Mouse (Mus musculus) kidney, adult 8-10 months (tissue): ENCODE measurements around the gene Mrps6.

Experiments used
- DNase-seq, 2 experiments: peaks; one replicate each; pipeline ENCODE4 v3.0.0; 2022

Gene Mrps6

DNA sequence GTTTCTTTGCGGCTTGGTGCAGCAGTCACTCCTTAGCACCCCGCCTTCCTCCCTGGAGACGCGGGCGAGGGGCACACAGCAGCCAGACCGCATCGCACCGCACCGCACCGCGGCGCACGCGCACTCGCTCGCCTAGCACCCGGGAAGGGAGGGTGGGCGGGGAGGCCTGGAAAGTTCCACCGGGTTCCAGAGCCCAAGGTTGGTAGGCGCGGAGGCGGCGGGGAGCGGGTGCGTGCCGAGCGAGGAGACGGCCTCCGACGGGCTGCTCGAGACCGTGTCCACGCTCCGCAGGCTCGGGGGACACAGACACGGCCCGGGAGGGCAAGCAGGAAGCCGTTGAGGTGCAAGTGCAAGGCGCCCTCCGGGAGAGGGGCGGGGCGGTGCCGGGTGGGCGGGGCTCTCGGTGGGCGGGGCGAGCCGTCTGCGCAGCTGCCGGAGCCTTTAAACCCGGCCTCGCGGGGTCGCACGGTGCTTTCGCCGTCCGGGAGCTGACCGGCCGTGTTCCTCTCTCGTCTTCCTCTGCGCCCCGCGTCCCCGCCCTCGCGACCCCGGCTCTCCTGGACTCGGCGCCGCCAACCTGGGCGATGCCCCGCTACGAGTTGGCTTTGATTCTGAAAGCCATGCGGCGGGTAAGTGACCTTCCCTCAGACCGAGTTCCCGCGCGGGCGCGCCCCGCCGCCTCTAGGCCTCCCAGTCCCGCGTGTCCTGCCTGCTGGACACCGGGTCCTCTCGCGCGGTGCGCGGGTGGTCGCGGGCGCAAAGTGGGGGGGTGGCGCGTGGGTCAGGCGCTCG is at the start of gene Mrps6, which contains the start of the genes Gm49711 and Slc5a3:
Gene Mrps6 (plus strand): TSS at position 419 of the 792 bp plus-strand sequence.
Gene Gm49711 (plus strand): TSS at position 465 of the 792 bp plus-strand sequence.
Gene Slc5a3 (plus strand): TSS at position 471 of the 792 bp plus-strand sequence.
- peak; percentile 82 to 88 for DNase-seq

- no peak for DNase-seq
Measured at GRCm38 (mm10) chr16:92009586-92009985, 48.5 kb upstream of the Mrps6 start.

GRCm38 (mm10) chr16:92016792-92017191 is 41.3 kb upstream of the Mrps6 start:
- DNase-seq: no peak

- peak in 1 of 2 experiments; percentile 27 for DNase-seq
Measured at GRCm38 (mm10) chr16:92019141-92020118, 38.6 kb upstream of the Mrps6 start.

- no peak for DNase-seq
Measured at GRCm38 (mm10) chr16:92021656-92022400, 36.2 kb upstream of the Mrps6 start.

GRCm38 (mm10) chr16:92022494-92023283 is 35.4 kb upstream of the Mrps6 start:
- no peak for DNase-seq

DNA sequence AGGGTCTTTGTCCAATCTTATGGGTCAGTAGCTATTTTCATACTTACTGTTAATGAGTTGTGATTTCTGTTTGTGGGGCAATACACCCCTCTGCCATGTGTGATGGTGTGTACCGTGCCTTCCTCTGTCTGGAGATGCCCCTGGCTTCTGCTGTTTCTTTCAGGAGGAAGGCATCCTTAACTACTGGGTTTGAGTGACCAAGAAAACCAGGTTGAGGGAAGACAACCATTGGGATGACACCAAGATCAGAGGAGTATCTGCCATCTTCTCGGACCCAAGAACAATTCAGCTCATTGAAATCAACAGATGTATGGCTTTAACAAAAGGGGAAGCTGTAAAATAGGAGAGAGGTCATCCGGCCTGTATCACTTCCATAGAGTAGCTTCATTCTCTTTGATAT is 24.8 kb upstream of the Mrps6 start:
- no peak for DNase-seq

GRCm38 (mm10) chr16:92034676-92035075 is 23.4 kb upstream of the Mrps6 start:
- no peak for DNase-seq

DNA sequence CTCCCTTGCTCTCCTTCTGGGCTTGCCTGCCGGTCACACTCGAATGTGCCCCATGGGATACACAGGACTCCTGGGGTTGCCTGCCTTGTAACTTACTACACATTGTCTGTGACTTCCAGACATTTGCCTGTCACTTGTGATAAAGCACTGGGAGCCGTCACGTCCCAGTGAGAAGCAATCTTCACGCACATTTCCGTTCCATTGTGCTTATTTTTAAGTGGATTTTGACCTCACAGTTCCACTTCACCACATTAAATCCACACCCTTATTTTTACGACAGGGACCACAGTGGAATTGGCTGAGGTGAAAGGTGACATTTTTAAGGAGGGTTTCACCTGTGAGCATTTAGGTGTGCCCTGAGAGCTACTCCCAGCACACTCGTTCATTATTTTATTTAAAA is 21.4 kb upstream of the Mrps6 start:
- no peak for DNase-seq

- peak; percentile 23 to 33 for DNase-seq
Measured at GRCm38 (mm10) chr16:92037891-92038607, 20.0 kb upstream of the Mrps6 start.

DNA sequence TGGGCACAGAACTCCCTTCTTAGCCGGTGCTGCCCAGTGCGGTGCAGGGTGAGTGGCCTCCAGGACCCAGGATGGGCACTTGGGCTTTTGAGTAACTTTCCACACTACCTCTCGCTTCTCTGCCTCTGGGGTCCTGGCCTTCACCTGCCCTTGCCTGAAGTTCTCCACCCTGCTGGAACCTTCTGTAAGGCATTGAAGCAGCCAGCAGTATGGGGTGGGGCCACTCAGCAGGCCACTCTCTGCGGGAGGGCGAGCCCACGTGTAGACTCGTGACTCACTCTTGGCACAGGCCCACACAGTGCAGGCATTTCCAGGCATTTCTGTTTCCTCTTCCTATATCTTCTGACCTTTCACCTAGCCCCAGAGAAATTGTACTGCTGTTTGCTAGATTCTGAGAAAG is 18.6 kb upstream of the Mrps6 start:
- peak; percentile 23 to 50 for DNase-seq

- no peak for DNase-seq
Measured at GRCm38 (mm10) chr16:92039966-92040365, 18.1 kb upstream of the Mrps6 start.

GRCm38 (mm10) chr16:92051777-92052310 is 6.2 kb upstream of the Mrps6 start:
- no peak for DNase-seq

DNA sequence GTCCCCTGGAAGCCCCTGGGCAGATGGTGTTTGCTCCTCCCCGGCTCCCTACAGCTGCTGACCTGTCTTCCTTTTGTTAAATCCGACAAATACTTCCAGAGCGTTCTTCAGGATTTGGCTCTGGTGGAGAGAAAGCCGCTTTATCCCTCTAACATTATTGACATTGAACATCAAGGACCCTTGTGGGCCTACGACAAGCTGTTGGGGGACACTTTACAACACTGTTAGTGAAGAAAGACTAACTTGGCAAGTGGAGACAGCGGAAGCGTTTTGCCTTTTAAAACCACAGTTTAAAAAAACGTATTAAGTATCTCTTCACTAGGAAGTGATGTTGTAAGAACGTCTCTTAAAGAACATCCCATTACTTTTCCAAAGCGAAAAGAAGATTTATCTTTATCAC is 5.5 kb upstream of the Mrps6 start:
- DNase-seq: no peak

GRCm38 (mm10) chr16:92056711-92057110 is 1.4 kb upstream of the Mrps6 start:
- no peak for DNase-seq

DNA sequence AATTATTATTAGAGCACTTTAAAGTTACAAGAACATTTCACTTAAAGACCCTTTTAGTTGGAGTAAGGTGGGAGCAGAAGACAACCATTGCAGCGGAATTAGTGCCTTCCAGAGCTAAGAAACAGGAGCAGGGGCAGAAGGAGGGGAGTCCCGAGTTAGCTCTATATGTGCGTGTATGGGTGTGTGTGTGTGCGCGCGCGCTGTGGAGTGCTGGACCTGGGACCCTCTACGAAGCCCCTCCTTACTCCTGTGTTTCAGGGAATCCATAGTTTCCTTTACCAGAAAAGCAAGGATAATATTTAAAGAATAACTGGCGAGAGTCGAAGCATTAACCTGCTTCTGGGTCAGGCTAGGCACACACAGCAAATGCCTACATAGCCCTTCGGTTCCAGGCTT is 616 bp upstream of the Mrps6 start:
- DNase-seq: no peak

DNA sequence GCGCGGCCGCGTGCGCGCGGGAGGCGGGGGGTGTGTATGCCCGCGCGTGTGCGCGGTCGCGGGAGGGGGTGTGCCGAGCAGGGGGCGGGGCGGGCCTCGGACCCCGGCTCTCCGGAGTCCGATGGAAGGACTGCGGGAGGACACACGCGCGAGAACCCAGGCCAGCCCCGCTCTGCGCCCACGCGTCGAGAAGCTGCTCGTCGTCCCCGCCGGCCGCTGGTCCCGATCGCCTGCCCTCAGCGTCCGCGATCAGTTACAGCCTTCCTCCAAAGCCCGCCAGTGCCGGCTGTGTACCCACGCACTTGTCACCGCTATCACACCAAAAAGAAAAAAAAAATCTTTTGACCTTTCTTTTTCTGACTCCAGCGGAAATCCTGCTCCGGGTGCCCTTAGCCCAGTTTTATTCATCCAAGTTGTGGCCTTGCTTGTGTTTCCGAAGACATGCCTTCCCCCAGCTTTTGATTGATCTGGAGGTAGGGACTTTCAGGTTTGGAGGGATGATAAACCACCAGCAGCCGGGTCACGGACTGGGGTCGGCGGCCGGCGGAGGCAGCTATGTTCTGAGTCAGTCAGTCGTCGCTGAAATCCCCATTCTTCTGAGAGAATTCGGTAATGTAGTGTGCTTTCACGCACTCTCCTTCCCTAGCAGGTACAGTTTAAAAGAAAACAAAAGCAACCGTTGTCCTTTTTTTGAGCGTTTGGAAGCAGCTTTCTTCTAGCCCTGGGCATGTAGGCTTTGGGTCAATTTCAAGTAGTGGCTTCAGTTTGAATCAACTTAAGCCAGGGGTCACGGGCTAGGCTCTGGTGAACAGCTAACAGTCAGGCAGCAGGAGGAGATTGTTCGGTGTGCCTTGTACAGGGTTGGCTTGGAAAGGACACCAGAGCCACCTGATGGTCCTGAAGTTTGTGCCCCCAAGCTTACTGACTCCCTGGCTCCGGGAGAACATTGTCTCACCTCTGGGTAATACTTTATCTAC is 862 bp downstream of the Mrps6 start:
- DNase-seq: no peak

- DNase-seq: no peak
Measured at GRCm38 (mm10) chr16:92060213-92060612, 2.1 kb downstream of the Mrps6 start.

GRCm38 (mm10) chr16:92061586-92061985 is 3.5 kb downstream of the Mrps6 start:
- DNase-seq: peak; percentile 41 to 51

DNA sequence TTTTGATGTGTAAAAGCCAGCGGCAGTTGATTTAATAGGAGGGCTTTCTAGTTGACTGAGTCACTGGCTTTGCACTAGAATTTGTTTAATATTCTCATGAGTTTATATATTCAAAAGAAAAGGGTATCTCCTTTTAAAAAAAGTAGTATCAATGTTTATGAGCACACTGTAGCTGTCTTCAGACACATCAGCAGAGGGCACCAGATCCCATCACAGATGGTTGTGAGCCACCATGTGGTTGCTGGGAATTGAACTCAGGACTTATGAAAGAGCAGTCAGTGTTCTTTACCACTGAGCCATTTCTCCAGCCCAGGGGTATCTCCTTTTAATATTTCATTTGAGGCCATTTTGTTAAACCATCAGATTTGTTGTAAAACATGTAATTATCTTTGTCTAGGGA is 4.8 kb downstream of the Mrps6 start:
- no peak for DNase-seq
